Mouse (Mus musculus): Measurements from ENCODE around the gene Gm17660. TPM values are rescaled to one million over a fixed set of nuclear protein-coding genes. Genes with fewer than 3 reads are reported as not detected.

The Gm17660 gene
- polyA plus RNA-seq, 1 experiment from 2014 or later: not detected

DNA sequence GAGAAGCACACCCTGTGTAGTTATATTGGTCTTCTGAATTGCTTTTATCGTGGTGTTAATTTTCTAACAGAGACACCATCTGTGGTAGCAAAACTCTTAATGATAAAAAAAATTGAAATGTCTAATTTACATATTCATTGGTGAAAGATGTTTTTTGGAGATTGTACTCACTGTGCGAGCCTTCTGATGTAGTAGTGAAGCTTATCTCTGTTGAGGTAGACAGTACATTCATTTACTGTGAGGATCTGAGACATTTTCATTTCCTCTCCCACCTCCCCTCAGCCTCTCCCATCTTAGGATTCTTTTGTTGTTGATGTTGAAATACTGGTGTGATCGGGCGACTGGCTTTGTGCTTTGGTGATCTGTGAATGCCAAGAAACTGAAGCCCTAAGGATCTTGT is 6.4 kb downstream of the Gm17660 start:
- no peak for ATAC-seq (replicated peaks; ENCODE audit: low FRiP score, low read depth)
- WGBS: 71% methylated on average over 4 of the region's 4 CpGs
- no peak overlapping the region for H3K27ac ChIP-seq

DNA sequence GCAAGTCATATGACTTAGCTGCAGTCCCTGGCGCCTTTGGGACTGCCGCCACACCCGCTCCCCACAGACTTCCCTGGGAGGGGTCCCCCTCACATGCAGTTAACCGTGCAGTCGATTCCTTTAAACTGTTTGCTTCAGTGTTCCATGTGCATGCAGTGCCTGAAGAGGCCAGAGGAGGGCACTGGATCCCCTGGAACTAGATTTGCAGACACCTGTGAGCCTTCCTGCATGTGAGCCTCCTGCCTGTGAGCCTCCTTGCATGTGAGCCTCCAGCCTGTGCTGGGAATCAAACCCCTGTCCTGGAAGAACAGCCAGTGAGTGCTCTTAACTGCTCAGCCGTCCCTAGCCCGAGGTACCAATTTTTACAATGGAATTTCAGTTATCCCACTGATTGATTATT is 8.7 kb downstream of the Gm17660 start:
- Histone ChIP-seq H3K4me2 (ENCODE audit: low read length) (no peak overlapping the region), H3K9me3 (replicated peaks; ENCODE audit: low read length) (no peaks in the 10 kb centered on the region), H3K9ac (ENCODE audit: low read depth, low read length) (no peak overlapping the region), H3K36me3 (ENCODE audit: insufficient read depth, low read length) (peaks cover 8% of the 10 kb centered on the region), H3K27ac (no peak overlapping the region), H3K4me1 (replicated peaks; ENCODE audit: insufficient read depth, low read length) (0 out of 2 replicates have a peak, but pooled peaks cover 3% of the 10 kb centered on the region), H3K4me3 (replicated peaks; ENCODE audit: low read depth, low read length) (no peak overlapping the region), H3K27me3 (ENCODE audit: insufficient read depth, low read length) (no peaks in the 10 kb centered on the region)
- DNase-seq (ENCODE audit: low spot score): peak; percentile 44
- WGBS: 87% methylated on average over 7 of the region's 7 CpGs
- peak; percentile 69 for TF ChIP-seq CTCF (IDR thresholded peaks at IDR 0.05; ENCODE audit: low read depth)
- no peak for ATAC-seq (replicated peaks; ENCODE audit: low FRiP score, low read depth)

More for the DNA sequence above, 6.4 kb downstream of the Gm17660 start:
- no peak for DNase-seq (ENCODE audit: low spot score)
- TF ChIP-seq CTCF (IDR thresholded peaks at IDR 0.05; ENCODE audit: low read depth): no peak
- Histone ChIP-seq H3K4me3 (replicated peaks; ENCODE audit: low read depth, low read length) (no peak overlapping the region), H3K9ac (ENCODE audit: low read depth, low read length) (no peak overlapping the region), H3K27me3 (ENCODE audit: insufficient read depth, low read length) (no peaks in the 10 kb centered on the region), H3K4me2 (ENCODE audit: low read length) (no peak overlapping the region), H3K4me1 (replicated peaks; ENCODE audit: insufficient read depth, low read length) (0 out of 2 replicates have a peak, but pooled peaks cover 3% of the 10 kb centered on the region), H3K36me3 (ENCODE audit: insufficient read depth, low read length) (no peaks in the 10 kb centered on the region), H3K9me3 (replicated peaks; ENCODE audit: low read length) (no peaks in the 10 kb centered on the region)

DNA sequence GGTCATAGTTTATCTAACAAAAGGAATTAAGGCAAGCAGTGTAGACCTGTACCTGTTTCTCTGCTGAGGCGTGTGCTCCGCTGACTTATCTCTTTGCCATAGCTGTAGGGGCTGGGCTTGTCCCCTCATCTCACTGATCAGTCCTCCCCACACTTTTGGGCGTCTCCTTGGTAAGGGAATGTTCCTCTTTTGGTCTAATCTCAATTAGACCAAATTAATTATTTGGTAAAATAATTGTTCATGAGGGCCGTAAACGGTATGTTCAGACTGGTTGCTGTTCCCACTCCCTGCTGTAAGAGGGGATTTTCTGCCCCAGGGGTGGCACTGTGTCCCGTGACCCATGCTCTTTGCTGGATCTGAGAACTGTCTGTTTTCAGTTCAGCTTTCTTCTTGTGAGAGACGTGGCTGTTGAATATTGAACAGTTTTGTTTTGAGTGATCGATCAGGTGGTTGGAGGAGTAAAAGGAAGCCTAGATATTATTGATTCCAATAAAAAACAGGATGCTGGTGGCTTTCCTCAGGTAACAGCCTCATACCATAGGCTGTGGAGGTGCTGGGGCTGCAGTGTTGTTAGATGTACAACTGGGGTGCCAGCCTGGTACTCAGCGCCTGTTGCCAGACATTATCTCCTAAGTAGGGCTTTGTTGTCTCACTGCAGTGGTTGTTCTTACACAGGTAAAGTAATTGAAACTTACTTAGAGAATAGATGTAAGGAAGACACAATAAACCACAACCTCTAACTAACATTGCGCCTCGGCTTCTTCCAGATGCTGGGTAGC is 14.4 kb downstream of the Gm17660 start:
- DNase-seq (ENCODE audit: low spot score) (no peak), ATAC-seq (replicated peaks; ENCODE audit: low FRiP score, low read depth) (no peak)
- Histone ChIP-seq H3K9me3 (replicated peaks; ENCODE audit: low read length) (no peaks in the 10 kb centered on the region), H3K4me1 (replicated peaks; ENCODE audit: insufficient read depth, low read length) (no peaks in the 10 kb centered on the region), H3K4me3 (replicated peaks; ENCODE audit: low read depth, low read length) (no peak overlapping the region), H3K27me3 (ENCODE audit: insufficient read depth, low read length) (no peaks in the 10 kb centered on the region), H3K27ac (no peak overlapping the region), H3K9ac (ENCODE audit: low read depth, low read length) (no peak overlapping the region), H3K36me3 (ENCODE audit: insufficient read depth, low read length) (peaks cover 31% of the 10 kb centered on the region), H3K4me2 (ENCODE audit: low read length) (no peak overlapping the region)
- 92% methylated on average over 11 of the region's 11 CpGs for WGBS
- TF ChIP-seq CTCF (IDR thresholded peaks at IDR 0.05; ENCODE audit: low read depth): no peak

DNA sequence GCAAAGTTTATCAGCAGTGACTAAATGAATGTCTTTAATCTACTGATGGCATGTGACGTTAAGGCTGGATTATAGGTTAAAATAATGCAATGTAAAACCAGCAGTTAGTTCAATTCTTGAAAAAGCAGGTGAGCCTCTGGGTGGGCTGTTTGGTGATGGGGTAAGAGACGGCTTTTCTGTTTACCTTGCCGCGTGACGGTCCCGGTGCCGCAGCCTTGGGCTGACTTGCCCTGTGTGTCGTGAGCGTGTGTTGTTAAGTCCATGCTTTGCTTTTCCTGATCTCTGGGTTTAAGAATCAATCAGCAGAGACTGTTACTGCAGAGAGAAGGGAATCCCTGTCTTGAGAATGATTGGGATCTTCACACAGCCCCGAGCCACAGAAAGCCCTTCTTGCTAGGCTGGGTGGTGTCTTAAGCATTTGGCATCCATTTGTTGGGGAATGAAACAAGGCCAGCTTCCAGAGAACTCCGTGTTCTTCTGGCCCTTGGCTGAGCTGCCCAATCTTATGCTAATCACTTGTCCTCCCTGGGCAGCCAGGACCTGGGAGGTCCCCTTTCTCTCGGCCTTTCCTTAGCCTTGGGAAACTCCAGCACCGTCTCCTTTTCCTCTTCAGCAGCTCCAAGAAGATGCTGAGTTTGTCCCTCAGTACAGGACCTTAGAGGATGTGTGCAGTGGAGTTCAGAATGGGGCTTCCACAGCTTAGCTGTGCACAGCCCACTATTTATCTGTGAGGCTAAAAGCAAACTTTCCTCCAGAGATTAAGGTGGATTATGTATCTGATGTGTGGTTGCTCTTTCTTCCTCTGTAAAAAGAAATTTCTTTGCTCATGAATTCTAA is 15.3 kb downstream of the Gm17660 start:
- no peak for ATAC-seq (replicated peaks; ENCODE audit: low FRiP score, low read depth)
- peaks cover 31% of the 10 kb centered on the region for H3K36me3 ChIP-seq (ENCODE audit: insufficient read depth, low read length)
- no peaks in the 10 kb centered on the region for H3K4me1 ChIP-seq (replicated peaks; ENCODE audit: insufficient read depth, low read length)

DNA sequence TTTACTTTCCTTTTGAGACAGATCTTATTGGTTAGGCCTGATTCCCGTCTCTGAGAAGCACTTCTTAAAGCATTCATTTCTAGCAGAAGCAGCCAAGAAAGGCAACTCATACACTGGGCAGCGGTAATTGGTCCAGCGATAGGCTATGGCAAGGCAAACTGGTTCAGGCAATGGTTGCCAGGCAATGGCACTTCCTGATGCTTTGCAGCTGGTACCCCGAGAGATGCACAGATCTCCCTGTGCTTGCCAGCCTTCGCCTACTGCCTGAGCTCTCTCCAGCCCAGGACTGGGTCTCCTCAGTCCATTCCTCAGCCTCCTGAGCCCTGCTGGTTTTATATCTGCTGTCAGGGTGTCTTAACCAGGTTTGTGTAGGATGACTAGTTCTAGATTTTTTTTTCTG is 17.0 kb downstream of the Gm17660 start:
- Histone ChIP-seq H3K27ac (no peak overlapping the region), H3K4me2 (ENCODE audit: low read length) (no peak overlapping the region), H3K36me3 (ENCODE audit: insufficient read depth, low read length) (peaks cover 31% of the 10 kb centered on the region), H3K4me1 (replicated peaks; ENCODE audit: insufficient read depth, low read length) (no peaks in the 10 kb centered on the region), H3K9me3 (replicated peaks; ENCODE audit: low read length) (no peaks in the 10 kb centered on the region), H3K9ac (ENCODE audit: low read depth, low read length) (no peak overlapping the region), H3K4me3 (replicated peaks; ENCODE audit: low read depth, low read length) (no peak overlapping the region), H3K27me3 (ENCODE audit: insufficient read depth, low read length) (no peaks in the 10 kb centered on the region)
- DNase-seq (ENCODE audit: low spot score) (no peak), ATAC-seq (replicated peaks; ENCODE audit: low FRiP score, low read depth) (no peak)
- WGBS: 80% methylated on average over 5 of the region's 5 CpGs
- no peak for TF ChIP-seq CTCF (IDR thresholded peaks at IDR 0.05; ENCODE audit: low read depth)

More for the DNA sequence above, 15.3 kb downstream of the Gm17660 start:
- Histone ChIP-seq H3K4me2 (ENCODE audit: low read length) (no peak overlapping the region), H3K27ac (no peak overlapping the region), H3K27me3 (ENCODE audit: insufficient read depth, low read length) (no peaks in the 10 kb centered on the region), H3K4me3 (replicated peaks; ENCODE audit: low read depth, low read length) (no peak overlapping the region), H3K9ac (ENCODE audit: low read depth, low read length) (no peak overlapping the region), H3K9me3 (replicated peaks; ENCODE audit: low read length) (no peaks in the 10 kb centered on the region)
- WGBS: 91% methylated on average over 13 of the region's 13 CpGs
- TF ChIP-seq CTCF (IDR thresholded peaks at IDR 0.05; ENCODE audit: low read depth): no peak
- DNase-seq (ENCODE audit: low spot score): no peak

DNA sequence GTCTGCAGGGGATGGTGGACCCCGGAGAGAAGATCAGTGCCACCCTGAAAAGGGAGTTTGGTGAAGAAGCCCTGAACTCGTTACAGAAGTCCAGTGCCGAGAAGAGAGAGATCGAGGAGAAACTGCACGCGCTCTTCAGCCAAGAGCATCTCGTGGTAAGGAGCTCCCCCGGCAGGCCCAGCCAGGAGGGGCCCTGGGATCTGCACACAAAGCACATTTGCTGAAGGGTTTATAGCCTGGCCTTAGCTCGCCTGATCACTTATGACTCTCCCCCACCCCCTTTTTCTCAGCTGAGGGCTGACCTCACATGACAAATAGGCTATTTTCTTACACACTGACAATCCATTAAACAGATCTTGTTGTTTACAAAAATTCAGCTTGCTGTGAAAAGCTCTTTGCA is 17.8 kb downstream of the Gm17660 start:
- Histone ChIP-seq H3K27ac (no peak overlapping the region), H3K27me3 (ENCODE audit: insufficient read depth, low read length) (no peaks in the 10 kb centered on the region), H3K36me3 (ENCODE audit: insufficient read depth, low read length) (peaks cover 27% of the 10 kb centered on the region), H3K4me1 (replicated peaks; ENCODE audit: insufficient read depth, low read length) (no peaks in the 10 kb centered on the region), H3K9me3 (replicated peaks; ENCODE audit: low read length) (no peaks in the 10 kb centered on the region), H3K9ac (ENCODE audit: low read depth, low read length) (no peak overlapping the region), H3K4me2 (ENCODE audit: low read length) (no peak overlapping the region), H3K4me3 (replicated peaks; ENCODE audit: low read depth, low read length) (no peak overlapping the region)
- no peak for ATAC-seq (replicated peaks; ENCODE audit: low FRiP score, low read depth)
- DNase-seq (ENCODE audit: low spot score): peak; percentile 65
- 33% methylated on average over 9 of the region's 9 CpGs for WGBS
- TF ChIP-seq CTCF (IDR thresholded peaks at IDR 0.05; ENCODE audit: low read depth): peak; percentile 14; the same call in 1 of the 2 replicates
